Comparison of ENCODE assay signal across 9 mouse cellular contexts in genomic region chr8:122323951-122324402, GRCm38 (mm10). TPM values are rescaled to one million over a fixed set of nuclear protein-coding genes. Genes with fewer than 3 reads are reported as not detected.
DNase-seq lines count a peak whose midpoint lies in the region; ATAC-seq lines count a peak whose summit lies in the region.
"Not testable (repeated sequence)": the region's sequence is repeated elsewhere in the genome, so short reads cannot be mapped to it uniquely, and the experiment has no call there.
"Had no signal": no experiment of that assay in that cellular context is flagged by ENCODE, and none has a peak within 500 bp of the region (broad histone marks: within the 10 kb centered on the region; RNA-seq: fewer than 3 reads in every experiment).

No protein-coding gene starts in this region.

- H3K4me2 ChIP-seq in hindbrain, embryonic 12.5 days (replicated peaks); midbrain, embryonic 13.5 days (replicated peaks): not testable (repeated sequence)
- peak overlapping the region; percentile 67 for H3K4me2 ChIP-seq in liver, embryonic 15.5 days
- H3K4me2 ChIP-seq in stomach, embryonic 16.5 days (ENCODE audit: low read depth, low read length) = peak overlapping the region; percentile 31

- H3K27me3 ChIP-seq in hindbrain, embryonic 12.5 days; liver, embryonic 15.5 days; midbrain, embryonic 13.5 days; stomach, embryonic 16.5 days (ENCODE audit: control insufficient read depth, insufficient read depth, low read length): not testable (repeated sequence)

- peaks cover 61% of the 10 kb centered on the region for H3K4me1 ChIP-seq in hindbrain, embryonic 12.5 days
- peaks cover 100% of the 10 kb centered on the region for H3K4me1 ChIP-seq in liver, embryonic 15.5 days (replicated peaks)
- peaks cover 85% of the 10 kb centered on the region for H3K4me1 ChIP-seq in midbrain, embryonic 13.5 days (replicated peaks)
- peaks cover 55% of the 10 kb centered on the region for H3K4me1 ChIP-seq in stomach, embryonic 16.5 days (ENCODE audit: control insufficient read depth, insufficient read depth, low read length)

- WGBS in hindbrain, embryonic 12.5 days = 13% methylated on average over 8 of the region's 13 CpGs
- WGBS in liver, embryonic 15.5 days (ENCODE audit: insufficient replicate concordance) = 2% methylated on average over 13 of the region's 13 CpGs
- WGBS in midbrain, embryonic 13.5 days = 4% methylated on average over 13 of the region's 13 CpGs
- WGBS in stomach, embryonic 16.5 days = 10% methylated on average over 13 of the region's 13 CpGs

- not testable (repeated sequence) for H3K9me3 ChIP-seq in hindbrain, embryonic 12.5 days (replicated peaks); liver, embryonic 15.5 days (replicated peaks); midbrain, embryonic 13.5 days; stomach, embryonic 16.5 days (replicated peaks; ENCODE audit: control insufficient read depth, low read length)

- H3K9ac ChIP-seq in hindbrain, embryonic 12.5 days = not testable (repeated sequence)
- peak overlapping the region; percentile 71 for H3K9ac ChIP-seq in liver, embryonic 15.5 days
- H3K9ac ChIP-seq in midbrain, embryonic 13.5 days (replicated peaks) = peak overlapping the region; percentile 44; the same call in 1 of the 2 replicates
- peak overlapping the region; percentile 58 for H3K9ac ChIP-seq in stomach, embryonic 16.5 days (ENCODE audit: low read length)

- peak; percentile 31 to 36 for DNase-seq in B cell, adult 2 months
- DNase-seq in brain, adult 2 months (ENCODE audit: low read depth, low spot score) = peak; percentile 59
- peak; percentile 74 for DNase-seq in kidney, postnatal 10 days

- ATAC-seq in frontal cortex, adult (ENCODE audit: low TSS enrichment) = 0 out of 2 replicates have a peak, but pooled peaks have one; percentile 32
- ATAC-seq in hindbrain, embryonic 12.5 days (ENCODE audit: low FRiP score) = peak; percentile 49; the same call in 1 of the 2 replicates
- ATAC-seq in liver, embryonic 15.5 days (ENCODE audit: insufficient read depth) = not testable (repeated sequence)
- 0 out of 2 replicates have a peak, but pooled peaks have one; percentile 16 for ATAC-seq in midbrain, embryonic 13.5 days
- ATAC-seq in stomach, embryonic 16.5 days (ENCODE audit: insufficient read depth, low FRiP score) = peak; percentile 57; the same call in 1 of the 2 replicates

- H3K36me3 ChIP-seq in hindbrain, embryonic 12.5 days; midbrain, embryonic 13.5 days; stomach, embryonic 16.5 days (ENCODE audit: control insufficient read depth, insufficient read depth, low read length): not testable (repeated sequence)
- peaks cover 89% of the 10 kb centered on the region for H3K36me3 ChIP-seq in liver, embryonic 15.5 days (replicated peaks)

- not testable (repeated sequence) for H3K4me3 ChIP-seq in hindbrain, embryonic 12.5 days; midbrain, embryonic 13.5 days (replicated peaks); stomach, embryonic 16.5 days (replicated peaks; ENCODE audit: low read length)
- peak overlapping the region; percentile 18 for H3K4me3 ChIP-seq in liver, embryonic 15.5 days (replicated peaks)

- H3K27ac ChIP-seq in hindbrain, embryonic 12.5 days = not testable (repeated sequence)
- H3K27ac ChIP-seq in liver, embryonic 15.5 days (replicated peaks) = peak overlapping the region; percentile 95
- H3K27ac ChIP-seq in midbrain, embryonic 13.5 days = peak overlapping the region; percentile 53
- H3K27ac ChIP-seq in stomach, embryonic 16.5 days (ENCODE audit: low read length) = peak overlapping the region; percentile 88

RNA-seq across cellular contexts. Expression of gene Trhr2, which starts 36.6 kb away (rescaled TPM):
- polyA plus RNA-seq in hindbrain, embryonic 12.5 days (2016; fragmentation: Nextera tagmentation; extraction: Ambion mirVana) = not detected in 2 replicates
- not detected in 2 replicates for polyA plus RNA-seq in liver, embryonic 15.5 days (2015; fragmentation: Nextera tagmentation; extraction: Ambion mirVana)
- polyA plus RNA-seq in midbrain, embryonic 13.5 days (2015; fragmentation: Nextera tagmentation; extraction: Ambion mirVana) = not detected in 2 replicates
- not detected in 2 replicates for polyA plus RNA-seq in stomach, embryonic 16.5 days (2015; fragmentation: Nextera tagmentation; extraction: Ambion mirVana)
- polyA plus RNA-seq: heart, adult 2 months had no signal

RNA-seq across cellular contexts. Expression of gene Zfpm1, which starts 42.0 kb away (rescaled TPM):
- polyA plus RNA-seq in hindbrain, embryonic 12.5 days (2016; fragmentation: Nextera tagmentation; extraction: Ambion mirVana) = 2.5 and 3.3 TPM in 2 replicates
- 12.0 and 14.9 TPM in 2 replicates for polyA plus RNA-seq in liver, embryonic 15.5 days (2015; fragmentation: Nextera tagmentation; extraction: Ambion mirVana)
- polyA plus RNA-seq in midbrain, embryonic 13.5 days (2015; fragmentation: Nextera tagmentation; extraction: Ambion mirVana) = 1.5 and 2.1 TPM in 2 replicates
- 2.0 and 2.1 TPM in 2 replicates for polyA plus RNA-seq in stomach, embryonic 16.5 days (2015; fragmentation: Nextera tagmentation; extraction: Ambion mirVana)

RNA-seq across cellular contexts. Expression of gene Zc3h18, which starts 52.4 kb away (rescaled TPM):
- polyA plus RNA-seq in hindbrain, embryonic 12.5 days (2016; fragmentation: Nextera tagmentation; extraction: Ambion mirVana) = 64.0 and 64.4 TPM in 2 replicates
- polyA plus RNA-seq in liver, embryonic 15.5 days (2015; fragmentation: Nextera tagmentation; extraction: Ambion mirVana) = 23.1 and 25.6 TPM in 2 replicates
- 40.0 and 44.9 TPM in 2 replicates for polyA plus RNA-seq in midbrain, embryonic 13.5 days (2015; fragmentation: Nextera tagmentation; extraction: Ambion mirVana)
- 28.1 and 32.4 TPM in 2 replicates for polyA plus RNA-seq in stomach, embryonic 16.5 days (2015; fragmentation: Nextera tagmentation; extraction: Ambion mirVana)
